Mouse (Mus musculus): ENCODE measurements at regions not wholly inside any gene's neighbourhood (a gene's known extent, or its start where the extent isn't known, plus 50 kb on each side); places are given as distances from the start of the nearest gene placed in this dataset.

DNA sequence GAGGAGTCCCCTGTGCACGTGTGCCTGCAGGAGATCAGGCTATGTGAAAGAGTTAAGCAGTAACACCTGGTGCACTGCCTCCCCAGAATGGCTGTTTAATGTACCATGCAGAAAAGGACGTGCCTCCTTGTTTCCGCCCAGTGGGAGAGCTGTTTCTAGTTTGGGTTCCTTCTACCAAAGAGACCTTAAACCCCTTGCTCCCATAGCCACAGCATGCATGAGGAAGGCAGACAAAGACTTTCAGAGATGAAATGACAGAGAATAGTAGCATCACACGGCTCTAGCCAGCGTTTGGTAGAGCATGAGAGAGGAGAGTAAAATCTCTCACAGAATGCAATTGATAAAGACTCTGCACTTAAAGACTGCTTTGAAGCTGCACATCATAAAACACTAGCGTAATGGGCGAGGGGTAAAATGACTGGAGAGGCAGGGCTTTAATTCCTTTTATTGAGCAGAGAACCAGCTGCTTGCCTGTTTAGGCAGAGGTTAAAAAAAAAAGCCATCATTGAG lies 74.3 kb upstream of the Gbe1 start:
- H3K27me3 ChIP-seq (ENCODE audit: insufficient read depth, low read length), result no peaks in the 10 kb centered on the region
- ATAC-seq (ENCODE audit: insufficient read depth) (no peak), DNase-seq (no peak)
- H3K9me3 ChIP-seq (ENCODE audit: low read depth, low read length), result no peaks in the 10 kb centered on the region
- no peak for TF ChIP-seq CTCF (IDR thresholded peaks at IDR 0.05; ENCODE audit: low read depth)
- H3K4me3 ChIP-seq (ENCODE audit: low read depth, low read length), result no peak overlapping the region
- H3K4me1 ChIP-seq (ENCODE audit: insufficient read depth), result no peaks in the 10 kb centered on the region
- no peaks in the 10 kb centered on the region for H3K36me3 ChIP-seq (ENCODE audit: insufficient read depth)
- H3K4me2 ChIP-seq, result no peak overlapping the region
- H3K9ac ChIP-seq, result no peak overlapping the region
- 47% methylated on average over 7 of the region's 7 CpGs for WGBS
- no peak overlapping the region for H3K27ac ChIP-seq (ENCODE audit: low read depth)

DNA sequence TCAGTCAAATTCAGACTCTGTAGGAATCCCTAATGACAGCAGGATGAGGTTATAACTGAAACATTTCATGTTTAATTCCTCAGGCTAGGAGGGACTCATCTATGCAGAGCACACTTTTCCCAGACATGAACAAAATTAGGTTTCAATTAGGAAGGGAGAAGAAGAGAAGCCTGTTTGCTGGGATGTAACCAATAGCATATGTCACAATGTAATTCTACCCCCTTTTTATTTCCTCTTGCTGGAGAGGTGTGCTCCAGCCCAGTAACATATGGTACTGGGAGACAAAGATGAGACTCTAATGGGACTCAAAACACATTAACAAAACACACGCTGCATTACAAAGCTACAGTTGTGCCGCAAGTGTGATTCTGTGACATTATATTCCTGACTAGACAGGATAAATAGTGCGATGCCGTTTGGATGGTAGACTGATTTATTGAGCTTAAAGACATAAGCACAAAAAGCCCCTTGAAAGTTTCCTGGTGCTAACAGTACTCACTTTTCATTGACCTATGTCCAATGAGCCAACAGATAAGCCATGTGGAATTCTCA lies 69.5 kb upstream of the Gbe1 start:
- Histone ChIP-seq H3K27ac (ENCODE audit: low read depth) (no peak overlapping the region), H3K4me2 (no peak overlapping the region), H3K36me3 (ENCODE audit: insufficient read depth) (no peaks in the 10 kb centered on the region), H3K4me1 (ENCODE audit: insufficient read depth) (no peaks in the 10 kb centered on the region), H3K9ac (no peak overlapping the region), H3K4me3 (ENCODE audit: low read depth, low read length) (no peak overlapping the region), H3K9me3 (ENCODE audit: low read depth, low read length) (no peaks in the 10 kb centered on the region), H3K27me3 (ENCODE audit: insufficient read depth, low read length) (no peaks in the 10 kb centered on the region)
- WGBS, result 72% methylated on average over 4 of the region's 4 CpGs
- ATAC-seq (ENCODE audit: insufficient read depth) (no peak), DNase-seq (no peak)
- no peak for TF ChIP-seq CTCF (IDR thresholded peaks at IDR 0.05; ENCODE audit: low read depth)

DNA sequence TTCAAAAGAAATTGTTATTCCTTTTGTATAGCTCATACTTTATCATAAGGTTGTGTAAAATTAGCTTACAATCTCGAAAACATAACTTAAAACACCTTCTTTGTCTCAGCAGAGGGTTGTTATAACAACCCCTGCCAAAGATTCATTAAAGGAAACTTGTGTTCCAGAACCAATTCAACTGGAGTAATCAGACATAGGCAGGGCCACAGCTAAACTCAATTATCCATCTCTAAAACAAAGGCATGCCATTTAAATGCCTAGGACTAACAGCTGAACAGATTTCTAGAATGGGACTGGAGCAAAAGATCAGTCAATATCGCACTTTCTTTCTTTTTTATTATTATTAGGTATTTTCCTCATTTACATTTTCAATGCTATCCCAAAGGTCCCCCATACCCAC lies 68.8 kb upstream of the Gbe1 start:
- no peaks in the 10 kb centered on the region for H3K27me3 ChIP-seq (ENCODE audit: insufficient read depth, low read length)
- no peaks in the 10 kb centered on the region for H3K9me3 ChIP-seq (ENCODE audit: low read depth, low read length)
- no peak overlapping the region for H3K9ac ChIP-seq
- H3K4me1 ChIP-seq (ENCODE audit: insufficient read depth), result no peaks in the 10 kb centered on the region
- no peak overlapping the region for H3K27ac ChIP-seq (ENCODE audit: low read depth)
- no peaks in the 10 kb centered on the region for H3K36me3 ChIP-seq (ENCODE audit: insufficient read depth)
- no peak for TF ChIP-seq CTCF (IDR thresholded peaks at IDR 0.05; ENCODE audit: low read depth)
- DNase-seq (no peak), ATAC-seq (ENCODE audit: insufficient read depth) (no peak)
- no peak overlapping the region for H3K4me3 ChIP-seq (ENCODE audit: low read depth, low read length)
- 83% methylated on average over 2 of the region's 2 CpGs for WGBS
- H3K4me2 ChIP-seq, result no peak overlapping the region

DNA sequence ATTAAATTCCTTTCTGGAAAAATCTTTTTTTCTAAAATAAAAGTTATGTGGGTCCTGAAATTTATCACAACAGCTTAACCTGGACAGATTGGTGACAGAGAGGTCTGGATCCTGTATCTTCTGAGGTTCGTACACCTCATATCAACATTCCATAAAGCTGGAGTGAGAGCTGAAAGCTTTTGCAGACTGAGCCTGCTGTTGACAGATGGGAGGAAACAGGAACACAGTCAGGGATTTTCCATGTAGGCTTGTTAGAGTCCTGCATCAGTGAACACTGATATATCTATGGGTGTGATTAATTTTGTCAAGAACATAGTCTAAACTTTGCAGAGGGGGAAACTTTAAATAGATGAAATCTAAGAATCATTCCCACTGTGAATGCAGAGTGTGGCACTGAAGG lies 54.4 kb upstream of the Gbe1 start:
- no peak for ATAC-seq (ENCODE audit: insufficient read depth)
- Histone ChIP-seq H3K9ac (no peak overlapping the region), H3K36me3 (ENCODE audit: insufficient read depth) (no peaks in the 10 kb centered on the region), H3K27ac (ENCODE audit: low read depth) (no peak overlapping the region), H3K4me3 (ENCODE audit: low read depth, low read length) (no peak overlapping the region), H3K4me2 (no peak overlapping the region), H3K4me1 (ENCODE audit: insufficient read depth) (no peaks in the 10 kb centered on the region), H3K9me3 (ENCODE audit: low read depth, low read length) (no peaks in the 10 kb centered on the region), H3K27me3 (ENCODE audit: insufficient read depth, low read length) (no peaks in the 10 kb centered on the region)
- 26% methylated on average over 1 of the region's 1 CpGs for WGBS
- no peak for TF ChIP-seq CTCF (IDR thresholded peaks at IDR 0.05; ENCODE audit: low read depth)
- no peak for DNase-seq

DNA sequence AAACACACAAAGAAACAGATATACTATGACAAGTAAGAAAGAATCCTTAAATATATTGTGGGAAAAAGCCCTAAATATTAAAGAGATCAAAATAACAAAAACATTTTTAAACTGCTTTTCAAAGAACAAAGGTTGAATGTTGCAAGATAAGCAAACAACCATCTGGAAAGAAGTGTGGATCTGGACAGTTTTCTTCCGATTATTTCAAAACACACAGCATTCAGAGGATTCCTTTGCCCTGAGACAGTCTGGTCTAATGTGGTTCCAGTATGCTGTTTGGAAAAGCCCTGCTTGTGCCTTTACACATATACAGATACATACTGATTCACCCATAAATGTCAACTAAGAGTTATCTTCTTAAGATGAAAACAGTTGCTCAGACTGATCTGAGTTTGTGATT lies 53.6 kb upstream of the Gbe1 start:
- WGBS, result 17% methylated on average over 1 of the region's 1 CpGs
- ATAC-seq (ENCODE audit: insufficient read depth) (no peak), DNase-seq (no peak)
- H3K4me3 ChIP-seq (ENCODE audit: low read depth, low read length), result no peak overlapping the region
- no peaks in the 10 kb centered on the region for H3K27me3 ChIP-seq (ENCODE audit: insufficient read depth, low read length)
- H3K9ac ChIP-seq, result no peak overlapping the region
- no peak overlapping the region for H3K27ac ChIP-seq (ENCODE audit: low read depth)
- no peak overlapping the region for H3K4me2 ChIP-seq
- no peaks in the 10 kb centered on the region for H3K4me1 ChIP-seq (ENCODE audit: insufficient read depth)
- H3K9me3 ChIP-seq (ENCODE audit: low read depth, low read length), result no peaks in the 10 kb centered on the region
- no peaks in the 10 kb centered on the region for H3K36me3 ChIP-seq (ENCODE audit: insufficient read depth)
- TF ChIP-seq CTCF (IDR thresholded peaks at IDR 0.05; ENCODE audit: low read depth), result no peak
